Comparison of ENCODE assay signal across 16 mouse cellular contexts in genomic region chr15:101123202-101123601, GRCm38 (mm10). TPM values are rescaled to one million over a fixed set of nuclear protein-coding genes. Genes with fewer than 3 reads are reported as not detected.
DNase-seq lines count a peak whose midpoint lies in the region; ATAC-seq and TF ChIP-seq lines count a peak whose summit lies in the region.
"Had no signal": no experiment of that assay in that cellular context is flagged by ENCODE, and none has a peak within 500 bp of the region (broad histone marks: within the 10 kb centered on the region; RNA-seq: fewer than 3 reads in every experiment).

No protein-coding gene starts in this region.

- no peak overlapping the region for H3K4me2 ChIP-seq in hindbrain, postnatal 0 days (ENCODE audit: low read depth, low read length)
- H3K4me2 ChIP-seq in heart, embryonic 14.5 days (ENCODE audit: low read length) = no peak overlapping the region
- H3K4me2 ChIP-seq in kidney, postnatal 0 days (ENCODE audit: low read length) = no peak overlapping the region
- H3K4me2 ChIP-seq: limb, embryonic 12.5 days had no signal

- H3K27me3 ChIP-seq in hindbrain, embryonic 10.5 days (ENCODE audit: insufficient read depth, poor library complexity, severe bottlenecking) = peaks cover 29% of the 10 kb centered on the region
- no peaks in the 10 kb centered on the region for H3K27me3 ChIP-seq in hindbrain, postnatal 0 days (ENCODE audit: insufficient read depth, low read length)
- H3K27me3 ChIP-seq in heart, embryonic 14.5 days (ENCODE audit: control insufficient read depth, insufficient read depth, low read length) = peaks cover 17% of the 10 kb centered on the region
- H3K27me3 ChIP-seq in kidney, postnatal 0 days (ENCODE audit: insufficient read depth, low read length) = no peaks in the 10 kb centered on the region

- H3K9ac ChIP-seq in hindbrain, postnatal 0 days (replicated peaks; ENCODE audit: low read length) = no peak overlapping the region
- no peak overlapping the region for H3K9ac ChIP-seq in heart, embryonic 14.5 days (ENCODE audit: low read length)
- no peak overlapping the region for H3K9ac ChIP-seq in kidney, postnatal 0 days (ENCODE audit: low read depth, low read length)
- H3K9ac ChIP-seq: limb, embryonic 12.5 days had no signal

- no peak for ATAC-seq in hindbrain, postnatal 0 days
- no peak for ATAC-seq in heart, embryonic 14.5 days (ENCODE audit: insufficient number of reproducible peaks, insufficient read depth, low FRiP score, low read depth)
- no peak for ATAC-seq in kidney, postnatal 0 days (replicated peaks; ENCODE audit: low FRiP score, low read depth)
- no peak for ATAC-seq in CD4-positive, CD25-positive, alpha-beta regulatory T cell, adult 4 months

- no peak for TF ChIP-seq CTCF in hindbrain, postnatal 0 days (IDR thresholded peaks at IDR 0.05; ENCODE audit: low read depth)
- TF ChIP-seq CTCF in kidney, postnatal 0 days (IDR thresholded peaks at IDR 0.05; ENCODE audit: low read depth) = no peak

- 50% methylated on average over 4 of the region's 4 CpGs for WGBS in hindbrain, embryonic 10.5 days
- 49% methylated on average over 4 of the region's 4 CpGs for WGBS in hindbrain, postnatal 0 days
- WGBS in heart, embryonic 14.5 days = 44% methylated on average over 4 of the region's 4 CpGs
- 34% methylated on average over 4 of the region's 4 CpGs for WGBS in kidney, postnatal 0 days

- DNase-seq in hindbrain, embryonic 10.5 days (ENCODE audit: low spot score) = no peak
- no peak for DNase-seq in hindbrain, postnatal 0 days (ENCODE audit: low spot score)
- peak; percentile 38 for DNase-seq in kidney, postnatal 0 days (ENCODE audit: low spot score)
- DNase-seq in lung, postnatal 14 days = peak; percentile 67
- DNase-seq in cerebellum, adult 18-20 months = no peak
- DNase-seq in left cerebral cortex, adult 11 months (ENCODE audit: low spot score) = no peak
- DNase-seq: midbrain, embryonic 14.5 days; thymus, postnatal 14 days had no signal

- H3K9me3 ChIP-seq in hindbrain, embryonic 10.5 days = 0 out of 2 replicates have a peak, but pooled peaks cover 2% of the 10 kb centered on the region
- H3K9me3 ChIP-seq in hindbrain, postnatal 0 days (ENCODE audit: low read length) = no peaks in the 10 kb centered on the region
- H3K9me3 ChIP-seq in heart, embryonic 14.5 days (ENCODE audit: control insufficient read depth, low read length) = no peaks in the 10 kb centered on the region
- H3K9me3 ChIP-seq in kidney, postnatal 0 days (replicated peaks; ENCODE audit: low read length) = no peaks in the 10 kb centered on the region

- no peak overlapping the region for H3K4me3 ChIP-seq in hindbrain, embryonic 10.5 days
- no peak overlapping the region for H3K4me3 ChIP-seq in hindbrain, postnatal 0 days (ENCODE audit: low read length)
- H3K4me3 ChIP-seq in heart, embryonic 14.5 days (ENCODE audit: control insufficient read depth in 1 of 2, insufficient read depth in 1 of 2, low read depth in 1 of 2, low read length in 2 of 2) = no peak overlapping the region
- H3K4me3 ChIP-seq in kidney, postnatal 0 days (replicated peaks; ENCODE audit: low read depth, low read length) = no peak overlapping the region
- H3K4me3 ChIP-seq: limb, embryonic 12.5 days had no signal

- H3K27ac ChIP-seq in hindbrain, embryonic 10.5 days = peak overlapping the region; percentile 53
- no peak overlapping the region for H3K27ac ChIP-seq in hindbrain, postnatal 0 days
- H3K27ac ChIP-seq in heart, embryonic 14.5 days (replicated peaks in 1 of 2; ENCODE audit: control insufficient read depth in 1 of 2, insufficient read depth in 1 of 2, low read depth in 2 of 2, low read length in 2 of 2) = peak overlapping the region; percentile 50 to 53; a peak in 1 of 4 replicates
- H3K27ac ChIP-seq in kidney, postnatal 0 days = peak overlapping the region; percentile 50; the same call in 1 of the 2 replicates
- H3K27ac ChIP-seq: limb, embryonic 12.5 days had no signal

- peaks cover 33% of the 10 kb centered on the region for H3K4me1 ChIP-seq in hindbrain, embryonic 10.5 days (replicated peaks)
- no peaks in the 10 kb centered on the region for H3K4me1 ChIP-seq in hindbrain, postnatal 0 days (ENCODE audit: insufficient read depth, low read length)
- peaks cover 10 to 13% of the 10 kb centered on the region in 2 experiments; a peak in 3 of 4 replicates for H3K4me1 ChIP-seq in heart, embryonic 14.5 days (ENCODE audit: control insufficient read depth in 2 of 2, insufficient read depth in 2 of 2, low read length in 2 of 2)
- peaks cover 11% of the 10 kb centered on the region; the same call in 1 of the 2 replicates for H3K4me1 ChIP-seq in kidney, postnatal 0 days (replicated peaks; ENCODE audit: insufficient read depth, low read length)

- no peaks in the 10 kb centered on the region for H3K36me3 ChIP-seq in hindbrain, embryonic 10.5 days
- H3K36me3 ChIP-seq in hindbrain, postnatal 0 days (ENCODE audit: insufficient read depth, low read length) = no peaks in the 10 kb centered on the region
- no peaks in the 10 kb centered on the region for H3K36me3 ChIP-seq in heart, embryonic 14.5 days (ENCODE audit: control insufficient read depth, insufficient read depth, low read length)
- H3K36me3 ChIP-seq in kidney, postnatal 0 days (ENCODE audit: insufficient read depth, low read length) = no peaks in the 10 kb centered on the region
- H3K36me3 ChIP-seq: limb, embryonic 12.5 days had no signal

RNA-seq across cellular contexts. Expression of gene Acvrl1, which starts 5.1 kb away (rescaled TPM):
- 8.7 and 10.8 TPM in 2 replicates for polyA plus RNA-seq in hindbrain, embryonic 10.5 days (2016; fragmentation: Nextera tagmentation; extraction: Ambion mirVana)
- 16.8 and 21.6 TPM in 2 replicates for total RNA-seq in hindbrain, postnatal 0 days (2014; rRNA removed)
- 7.0 and 7.3 TPM in 2 replicates for polyA plus RNA-seq in hindbrain, postnatal 0 days (2015; fragmentation: Nextera tagmentation; extraction: Ambion mirVana)
- polyA plus RNA-seq in heart, embryonic 14.5 days (2014; fragmentation: Nextera tagmentation; extraction: Ambion mirVana) = 5.8 and 8.1 TPM in 2 replicates
- 16.9 and 17.8 TPM in 2 replicates for polyA plus RNA-seq in kidney, postnatal 0 days (2015; fragmentation: Nextera tagmentation; extraction: Ambion mirVana)
- 1 to 10 TPM; 3.8 to 5.2 TPM for polyA plus RNA-seq in CD4-positive, CD25-positive, alpha-beta regulatory T cell, adult 4 months (2017; shearing (Covaris generic))

RNA-seq across cellular contexts. Expression of gene Ankrd33, which starts 7.6 kb away (rescaled TPM):
- not detected in 2 replicates for polyA plus RNA-seq in hindbrain, embryonic 10.5 days (2016; fragmentation: Nextera tagmentation; extraction: Ambion mirVana)
- not detected in 2 replicates for total RNA-seq in hindbrain, postnatal 0 days (2014; rRNA removed)
- not detected in 2 replicates for polyA plus RNA-seq in hindbrain, postnatal 0 days (2015; fragmentation: Nextera tagmentation; extraction: Ambion mirVana)
- polyA plus RNA-seq in heart, embryonic 14.5 days (2014; fragmentation: Nextera tagmentation; extraction: Ambion mirVana) = not detected in 2 replicates
- not detected in 2 replicates for polyA plus RNA-seq in kidney, postnatal 0 days (2015; fragmentation: Nextera tagmentation; extraction: Ambion mirVana)
- polyA plus RNA-seq in CD4-positive, CD25-positive, alpha-beta regulatory T cell, adult 4 months (2017; shearing (Covaris generic)) = not detected
- total RNA-seq: CH12.LX had no signal
- polyA plus RNA-seq: brain, embryonic 14.5 days; embryonic facial prominence, embryonic 11.5 days; frontal cortex, adult 2 months; intestine, embryonic 14.5 days; limb, embryonic 12.5 days; midbrain, embryonic 14.5 days had no signal

RNA-seq across cellular contexts. Expression of gene Fignl2, which starts 44.8 kb away (rescaled TPM):
- polyA plus RNA-seq in hindbrain, embryonic 10.5 days (2016; fragmentation: Nextera tagmentation; extraction: Ambion mirVana) = 1.4 TPM in 2 replicates
- 2.3 and 4.0 TPM in 2 replicates for total RNA-seq in hindbrain, postnatal 0 days (2014; rRNA removed)
- polyA plus RNA-seq in hindbrain, postnatal 0 days (2015; fragmentation: Nextera tagmentation; extraction: Ambion mirVana) = 0.10 and 0.11 TPM in 2 replicates
- polyA plus RNA-seq in heart, embryonic 14.5 days (2014; fragmentation: Nextera tagmentation; extraction: Ambion mirVana) = 0.20 and 0.26 TPM in 2 replicates
- polyA plus RNA-seq in kidney, postnatal 0 days (2015; fragmentation: Nextera tagmentation; extraction: Ambion mirVana) = 0.38 and 0.47 TPM in 2 replicates
- polyA plus RNA-seq in CD4-positive, CD25-positive, alpha-beta regulatory T cell, adult 4 months (2017; shearing (Covaris generic)) = not detected
- total RNA-seq: CH12.LX had no signal

RNA-seq across cellular contexts. Expression of gene Acvr1b, which starts 50.7 kb away (rescaled TPM):
- polyA plus RNA-seq in hindbrain, embryonic 10.5 days (2016; fragmentation: Nextera tagmentation; extraction: Ambion mirVana) = 6.3 and 10.9 TPM in 2 replicates
- total RNA-seq in hindbrain, postnatal 0 days (2014; rRNA removed) = 74.5 and 86.2 TPM in 2 replicates
- 14.0 and 14.6 TPM in 2 replicates for polyA plus RNA-seq in hindbrain, postnatal 0 days (2015; fragmentation: Nextera tagmentation; extraction: Ambion mirVana)
- polyA plus RNA-seq in heart, embryonic 14.5 days (2014; fragmentation: Nextera tagmentation; extraction: Ambion mirVana) = 7.3 and 8.7 TPM in 2 replicates
- 5.8 and 6.4 TPM in 2 replicates for polyA plus RNA-seq in kidney, postnatal 0 days (2015; fragmentation: Nextera tagmentation; extraction: Ambion mirVana)
- 1 to 10 TPM; 4.0 to 5.4 TPM for polyA plus RNA-seq in CD4-positive, CD25-positive, alpha-beta regulatory T cell, adult 4 months (2017; shearing (Covaris generic))

Comparison
In these comparisons a context has a peak if more than half of its experiments do, and no peak if none do; other contexts are left out.
1. DNase-seq: peak in kidney, postnatal 0 days (single experiment) and lung, postnatal 14 days (single experiment); none in hindbrain, embryonic 10.5 days (single experiment), hindbrain, postnatal 0 days (single experiment), cerebellum, adult 18-20 months (0 of 2) and left cerebral cortex, adult 11 months (single experiment).